Mouse (Mus musculus): ENCODE results near the gene S100a5.
A peak's percentile ranks its signal among the peaks of the same experiment; 100 is the strongest.

S100a5 gene

GRCm38 (mm10) chr3:90608223-90608622, at the start of gene S100a5:
TSS of gene S100a5 (plus strand) at chr3:90608523.
- no peak for DNase-seq

- no peak for DNase-seq
Measured at GRCm38 (mm10) chr3:90560008-90560628, 48.2 kb upstream of the S100a5 start, which contains the start of gene S100a3. TSS of gene S100a3 (plus strand) at chr3:90560578.

GRCm38 (mm10) chr3:90574691-90575090, 33.6 kb upstream of the S100a5 start:
- DNase-seq = no peak

- no peak for DNase-seq
Measured at GRCm38 (mm10) chr3:90575320-90575719, 33.0 kb upstream of the S100a5 start.

GRCm38 (mm10) chr3:90576351-90577001, 31.8 kb upstream of the S100a5 start:
- DNase-seq = no peak

GRCm38 (mm10) chr3:90579433-90579832, 28.9 kb upstream of the S100a5 start:
- DNase-seq = no peak

GRCm38 (mm10) chr3:90581141-90581540, 27.2 kb upstream of the S100a5 start:
- DNase-seq = no peak

- no peak for DNase-seq
Measured at GRCm38 (mm10) chr3:90582156-90582555, 26.2 kb upstream of the S100a5 start.

GRCm38 (mm10) chr3:90582556-90582955, 25.8 kb upstream of the S100a5 start:
- no peak for DNase-seq

GRCm38 (mm10) chr3:90583893-90584292, 24.4 kb upstream of the S100a5 start:
- no peak for DNase-seq

- peak; percentile 63 to 78 for DNase-seq
Measured at GRCm38 (mm10) chr3:90585595-90585994, 22.7 kb upstream of the S100a5 start.

GRCm38 (mm10) chr3:90586016-90586643, 22.2 kb upstream of the S100a5 start:
- no peak for DNase-seq

GRCm38 (mm10) chr3:90586906-90587305, 21.4 kb upstream of the S100a5 start:
- DNase-seq = peak; percentile 90 to 92

GRCm38 (mm10) chr3:90587361-90588101, 20.8 kb upstream of the S100a5 start:
- DNase-seq = peak; percentile 39 to 42

- no peak for DNase-seq
Measured at GRCm38 (mm10) chr3:90589390-90589789, 18.9 kb upstream of the S100a5 start.

GRCm38 (mm10) chr3:90589947-90590346, 18.4 kb upstream of the S100a5 start, which contains the start of gene S100a2:
TSS of gene S100a2 (plus strand) at chr3:90590247.
- no peak for DNase-seq

GRCm38 (mm10) chr3:90594466-90594865, 13.9 kb upstream of the S100a5 start:
- DNase-seq = no peak

GRCm38 (mm10) chr3:90595556-90595955, 12.8 kb upstream of the S100a5 start:
- DNase-seq = no peak

- no peak for DNase-seq
Measured at GRCm38 (mm10) chr3:90596810-90597209, 11.5 kb upstream of the S100a5 start.

GRCm38 (mm10) chr3:90597736-90598135, 10.6 kb upstream of the S100a5 start:
- DNase-seq = no peak

GRCm38 (mm10) chr3:90598212-90598611, 10.1 kb upstream of the S100a5 start:
- DNase-seq = no peak

- DNase-seq = no peak
Measured at GRCm38 (mm10) chr3:90599401-90599800, 8.9 kb upstream of the S100a5 start.

- DNase-seq = no peak
Measured at GRCm38 (mm10) chr3:90600036-90600435, 8.3 kb upstream of the S100a5 start.
